Mouse (Mus musculus): ENCODE measurements at regions not wholly inside any gene's neighbourhood (a gene's known extent, or its start where the extent isn't known, plus 50 kb on each side); places are given as distances from the start of the nearest gene placed in this dataset.

GRCm38 (mm10) chr4:84076526-84076925 is 551.2 kb downstream of the Ccdc171 start:
- Histone ChIP-seq H3K9me3 (replicated peaks; ENCODE audit: control insufficient read depth, low read length) (no peaks in the 10 kb centered on the region), H3K36me3 (replicated peaks; ENCODE audit: control insufficient read depth, insufficient read depth, low read depth, low read length) (no peaks in the 10 kb centered on the region), H3K4me3 (ENCODE audit: low read depth, low read length) (no peak overlapping the region), H3K27me3 (ENCODE audit: control insufficient read depth, insufficient read depth, low read length) (no peaks in the 10 kb centered on the region), H3K27ac (replicated peaks; ENCODE audit: low read depth, low read length) (no peak overlapping the region), H3K4me2 (ENCODE audit: low read depth, low read length) (no peak overlapping the region), H3K9ac (replicated peaks; ENCODE audit: low read length) (no peak overlapping the region), H3K4me1 (ENCODE audit: control insufficient read depth, insufficient read depth, low read length) (no peaks in the 10 kb centered on the region; the same call in 1 of the 2 replicates)
- DNase-seq (ENCODE audit: low spot score): no peak
- 92% methylated on average over 1 of the region's 1 CpGs for WGBS
- ATAC-seq (replicated peaks; ENCODE audit: insufficient number of reproducible peaks, low FRiP score, low TSS enrichment, low read depth): no peak

- no peak overlapping the region for H3K4me3 ChIP-seq (ENCODE audit: low read depth, low read length)
- no peak for ATAC-seq (replicated peaks; ENCODE audit: insufficient number of reproducible peaks, low FRiP score, low TSS enrichment, low read depth)
- no peak overlapping the region for H3K4me2 ChIP-seq (ENCODE audit: low read depth, low read length)
- H3K27me3 ChIP-seq (ENCODE audit: control insufficient read depth, insufficient read depth, low read length): no peaks in the 10 kb centered on the region
- H3K9me3 ChIP-seq (replicated peaks; ENCODE audit: control insufficient read depth, low read length): no peaks in the 10 kb centered on the region
- whole genome bisulfite sequencing: 78% methylated on average over 2 of the region's 2 CpGs
- H3K27ac ChIP-seq (replicated peaks; ENCODE audit: low read depth, low read length): no peak overlapping the region
- H3K9ac ChIP-seq (replicated peaks; ENCODE audit: low read length): no peak overlapping the region
- H3K36me3 ChIP-seq (replicated peaks; ENCODE audit: control insufficient read depth, insufficient read depth, low read depth, low read length): no peaks in the 10 kb centered on the region
- DNase-seq (ENCODE audit: low spot score): no peak
- no peaks in the 10 kb centered on the region for H3K4me1 ChIP-seq (ENCODE audit: control insufficient read depth, insufficient read depth, low read length)
Observed at GRCm38 (mm10) chr4:84079516-84079915, 554.2 kb downstream of the Ccdc171 start.

- Histone ChIP-seq H3K4me3 (ENCODE audit: low read depth, low read length) (no peak overlapping the region), H3K36me3 (replicated peaks; ENCODE audit: control insufficient read depth, insufficient read depth, low read depth, low read length) (no peaks in the 10 kb centered on the region), H3K27me3 (ENCODE audit: control insufficient read depth, insufficient read depth, low read length) (no peaks in the 10 kb centered on the region), H3K9me3 (replicated peaks; ENCODE audit: control insufficient read depth, low read length) (no peaks in the 10 kb centered on the region), H3K4me2 (ENCODE audit: low read depth, low read length) (no peak overlapping the region), H3K4me1 (ENCODE audit: control insufficient read depth, insufficient read depth, low read length) (no peaks in the 10 kb centered on the region), H3K9ac (replicated peaks; ENCODE audit: low read length) (no peak overlapping the region), H3K27ac (replicated peaks; ENCODE audit: low read depth, low read length) (no peak overlapping the region)
- WGBS: 35% methylated on average over 7 of the region's 7 CpGs
- ATAC-seq (replicated peaks; ENCODE audit: insufficient number of reproducible peaks, low FRiP score, low TSS enrichment, low read depth) (no peak), DNase-seq (ENCODE audit: low spot score) (no peak)
Observed at GRCm38 (mm10) chr4:84081518-84081917, 556.2 kb downstream of the Ccdc171 start.

- no peaks in the 10 kb centered on the region for H3K36me3 ChIP-seq (replicated peaks; ENCODE audit: control insufficient read depth, insufficient read depth, low read depth, low read length)
- no peak for ATAC-seq (replicated peaks; ENCODE audit: insufficient number of reproducible peaks, low FRiP score, low TSS enrichment, low read depth)
Observed at GRCm38 (mm10) chr4:84088166-84088565, 562.8 kb downstream of the Ccdc171 start.

GRCm38 (mm10) chr4:84092509-84092908 is 567.2 kb downstream of the Ccdc171 start:
- Histone ChIP-seq H3K4me2 (ENCODE audit: low read depth, low read length) (no peak overlapping the region), H3K36me3 (replicated peaks; ENCODE audit: control insufficient read depth, insufficient read depth, low read depth, low read length) (no peaks in the 10 kb centered on the region), H3K27ac (replicated peaks; ENCODE audit: low read depth, low read length) (no peak overlapping the region), H3K9me3 (replicated peaks; ENCODE audit: control insufficient read depth, low read length) (no peaks in the 10 kb centered on the region), H3K4me1 (ENCODE audit: control insufficient read depth, insufficient read depth, low read length) (no peaks in the 10 kb centered on the region), H3K27me3 (ENCODE audit: control insufficient read depth, insufficient read depth, low read length) (no peaks in the 10 kb centered on the region), H3K9ac (replicated peaks; ENCODE audit: low read length) (no peak overlapping the region), H3K4me3 (ENCODE audit: low read depth, low read length) (no peak overlapping the region)
- WGBS: 69% methylated on average over 9 of the region's 9 CpGs
- ATAC-seq (replicated peaks; ENCODE audit: insufficient number of reproducible peaks, low FRiP score, low TSS enrichment, low read depth) (no peak), DNase-seq (ENCODE audit: low spot score) (no peak)

More at GRCm38 (mm10) chr4:84088166-84088565, 562.8 kb downstream of the Ccdc171 start:
- no peaks in the 10 kb centered on the region for H3K9me3 ChIP-seq (replicated peaks; ENCODE audit: control insufficient read depth, low read length)
- H3K4me2 ChIP-seq (ENCODE audit: low read depth, low read length): no peak overlapping the region
- H3K9ac ChIP-seq (replicated peaks; ENCODE audit: low read length): no peak overlapping the region
- DNase-seq (ENCODE audit: low spot score): no peak
- no peaks in the 10 kb centered on the region for H3K27me3 ChIP-seq (ENCODE audit: control insufficient read depth, insufficient read depth, low read length)
- no peak overlapping the region for H3K27ac ChIP-seq (replicated peaks; ENCODE audit: low read depth, low read length)
- 71% methylated on average over 12 of the region's 12 CpGs for WGBS
- H3K4me1 ChIP-seq (ENCODE audit: control insufficient read depth, insufficient read depth, low read length): no peaks in the 10 kb centered on the region
- H3K4me3 ChIP-seq (ENCODE audit: low read depth, low read length): no peak overlapping the region

- Histone ChIP-seq H3K9ac (replicated peaks; ENCODE audit: low read length) (no peak overlapping the region), H3K4me1 (ENCODE audit: control insufficient read depth, insufficient read depth, low read length) (no peaks in the 10 kb centered on the region), H3K27me3 (ENCODE audit: control insufficient read depth, insufficient read depth, low read length) (no peaks in the 10 kb centered on the region), H3K36me3 (replicated peaks; ENCODE audit: control insufficient read depth, insufficient read depth, low read depth, low read length) (no peaks in the 10 kb centered on the region), H3K4me2 (ENCODE audit: low read depth, low read length) (no peak overlapping the region), H3K27ac (replicated peaks; ENCODE audit: low read depth, low read length) (no peak overlapping the region), H3K4me3 (ENCODE audit: low read depth, low read length) (no peak overlapping the region), H3K9me3 (replicated peaks; ENCODE audit: control insufficient read depth, low read length) (no peaks in the 10 kb centered on the region)
- DNase-seq (ENCODE audit: low spot score) (no peak), ATAC-seq (replicated peaks; ENCODE audit: insufficient number of reproducible peaks, low FRiP score, low TSS enrichment, low read depth) (no peak)
- WGBS: 77% methylated on average over 3 of the region's 3 CpGs
Observed at GRCm38 (mm10) chr4:84095237-84095636, 569.9 kb downstream of the Ccdc171 start.

GRCm38 (mm10) chr4:84096081-84096480 is 570.7 kb downstream of the Ccdc171 start:
- Histone ChIP-seq H3K36me3 (replicated peaks; ENCODE audit: control insufficient read depth, insufficient read depth, low read depth, low read length) (no peaks in the 10 kb centered on the region), H3K9me3 (replicated peaks; ENCODE audit: control insufficient read depth, low read length) (no peaks in the 10 kb centered on the region), H3K27me3 (ENCODE audit: control insufficient read depth, insufficient read depth, low read length) (no peaks in the 10 kb centered on the region), H3K27ac (replicated peaks; ENCODE audit: low read depth, low read length) (no peak overlapping the region), H3K4me2 (ENCODE audit: low read depth, low read length) (no peak overlapping the region), H3K4me1 (ENCODE audit: control insufficient read depth, insufficient read depth, low read length) (no peaks in the 10 kb centered on the region; the same call in 1 of the 2 replicates), H3K9ac (replicated peaks; ENCODE audit: low read length) (no peak overlapping the region), H3K4me3 (ENCODE audit: low read depth, low read length) (no peak overlapping the region)
- 88% methylated on average over 4 of the region's 4 CpGs for WGBS
- ATAC-seq (replicated peaks; ENCODE audit: insufficient number of reproducible peaks, low FRiP score, low TSS enrichment, low read depth): no peak
- DNase-seq (ENCODE audit: low spot score): no peak

GRCm38 (mm10) chr4:84099071-84099470 is 573.7 kb downstream of the Ccdc171 start:
- ATAC-seq (replicated peaks; ENCODE audit: insufficient number of reproducible peaks, low FRiP score, low TSS enrichment, low read depth) (no peak), DNase-seq (ENCODE audit: low spot score) (no peak)

More at GRCm38 (mm10) chr4:84099071-84099470, 573.7 kb downstream of the Ccdc171 start:
- no peak overlapping the region for H3K27ac ChIP-seq (replicated peaks; ENCODE audit: low read depth, low read length)
- H3K9me3 ChIP-seq (replicated peaks; ENCODE audit: control insufficient read depth, low read length): no peaks in the 10 kb centered on the region
- 94% methylated on average over 8 of the region's 8 CpGs for WGBS
- H3K36me3 ChIP-seq (replicated peaks; ENCODE audit: control insufficient read depth, insufficient read depth, low read depth, low read length): no peaks in the 10 kb centered on the region
- H3K27me3 ChIP-seq (ENCODE audit: control insufficient read depth, insufficient read depth, low read length): no peaks in the 10 kb centered on the region
- H3K4me2 ChIP-seq (ENCODE audit: low read depth, low read length): no peak overlapping the region
- no peaks in the 10 kb centered on the region; the same call in 1 of the 2 replicates for H3K4me1 ChIP-seq (ENCODE audit: control insufficient read depth, insufficient read depth, low read length)
- no peak overlapping the region for H3K9ac ChIP-seq (replicated peaks; ENCODE audit: low read length)
- no peak overlapping the region for H3K4me3 ChIP-seq (ENCODE audit: low read depth, low read length)
